Mouse (Mus musculus) intestine, embryonic 14.5 days (tissue): ENCODE results near the gene Kbtbd8. TPM values are rescaled to one million over a fixed set of nuclear protein-coding genes. Genes with fewer than 3 reads are reported as not detected.

Experiments
- ATAC-seq: fragments of 200-750 bp; cut with Nextera tagmentation; replicated peaks from 2 replicates; pipeline ENCODE4 v1.8.0; 2017; ENCODE audit warnings: low read depth, moderate number of reproducible peaks, moderate TSS enrichment, moderate library complexity; ENCODE audit not compliant: low FRiP score, low TSS enrichment
- DNase-seq: peaks from one replicate; pipeline ENCODE4 v3.0.0-alpha.2; 2018; ENCODE audit warnings: low spot score
- H3K27ac ChIP-seq: fragments of 300-500 bp; sonication (generic); 2 replicates; pipeline ENCODE4 v1.5.1; 2014; ENCODE audit warnings: low read depth, mild to moderate bottlenecking, control low read depth
- H3K27me3 ChIP-seq: fragments of 300-500 bp; sonication (generic); replicated peaks from 2 replicates; pipeline ENCODE4 v1.6.1; 2014; ENCODE audit warnings: low read length, control low read depth; ENCODE audit not compliant: control insufficient read depth, insufficient read depth
- H3K36me3 ChIP-seq: fragments of 300-500 bp; sonication (generic); 2 replicates; pipeline ENCODE4 v1.6.1; 2014; ENCODE audit warnings: low read length, control low read depth; ENCODE audit not compliant: control insufficient read depth, insufficient read depth
- H3K4me1 ChIP-seq: fragments of 300-500 bp; sonication (generic); replicated peaks from 2 replicates; pipeline ENCODE4 v1.6.1; 2014; ENCODE audit warnings: low read length, control low read depth, mixed read lengths; ENCODE audit not compliant: control insufficient read depth, insufficient read depth
- H3K4me2 ChIP-seq: fragments of 300-500 bp; sonication (generic); 2 replicates; pipeline ENCODE4 v1.6.1; 2014; ENCODE audit warnings: low read length
- H3K4me3 ChIP-seq: fragments of 300-500 bp; sonication (generic); 2 replicates; pipeline ENCODE4 v1.5.1; 2014; ENCODE audit warnings: low read depth, low read length, control low read depth, mixed read lengths
- H3K9ac ChIP-seq: fragments of 300-500 bp; sonication (generic); 2 replicates; pipeline ENCODE4 v1.6.1; 2014; ENCODE audit warnings: mild to moderate bottlenecking, low read length
- H3K9me3 ChIP-seq: fragments of 300-500 bp; sonication (generic); 2 replicates; pipeline ENCODE4 v1.6.1; 2016; ENCODE audit warnings: low read length, control low read depth; ENCODE audit not compliant: control insufficient read depth
- WGBS: fragments of 180-500 bp; shearing (Covaris S2); extraction: QIAGEN DNeasy Blood & Tissue Kit; methylation state at CpG from one replicate; pipeline ENCODE4 v1.1.7; 2014; 5-methylcytosine and 5-hydroxymethylcytosine counted together
- polyA plus RNA-seq: library from polyadenylated mRNA; unstranded; fragments of >200 nt; fragmentation: Nextera tagmentation; extraction: Ambion mirVana; gene quantifications from 2 replicates; pipeline ENCODE4 v1.2.1, GENCODE M21; 2014

Kbtbd8 gene
- polyA plus RNA-seq, 1 experiment from 2014 or later, result 5.7 TPM

- Histone ChIP-seq H3K9me3 (no peaks in the 10 kb centered on the region), H3K4me2 (no peak overlapping the region), H3K9ac (no peak overlapping the region), H3K36me3 (no peaks in the 10 kb centered on the region), H3K27ac (no peak overlapping the region), H3K27me3 (no peaks in the 10 kb centered on the region), H3K4me1 (no peaks in the 10 kb centered on the region), H3K4me3 (no peak overlapping the region)
- DNase-seq, result no peak
- no peak for ATAC-seq
These were observed 8.6 kb upstream of the Kbtbd8 start for GRCm38 (mm10) chr6:95108437-95108836.

DNA sequence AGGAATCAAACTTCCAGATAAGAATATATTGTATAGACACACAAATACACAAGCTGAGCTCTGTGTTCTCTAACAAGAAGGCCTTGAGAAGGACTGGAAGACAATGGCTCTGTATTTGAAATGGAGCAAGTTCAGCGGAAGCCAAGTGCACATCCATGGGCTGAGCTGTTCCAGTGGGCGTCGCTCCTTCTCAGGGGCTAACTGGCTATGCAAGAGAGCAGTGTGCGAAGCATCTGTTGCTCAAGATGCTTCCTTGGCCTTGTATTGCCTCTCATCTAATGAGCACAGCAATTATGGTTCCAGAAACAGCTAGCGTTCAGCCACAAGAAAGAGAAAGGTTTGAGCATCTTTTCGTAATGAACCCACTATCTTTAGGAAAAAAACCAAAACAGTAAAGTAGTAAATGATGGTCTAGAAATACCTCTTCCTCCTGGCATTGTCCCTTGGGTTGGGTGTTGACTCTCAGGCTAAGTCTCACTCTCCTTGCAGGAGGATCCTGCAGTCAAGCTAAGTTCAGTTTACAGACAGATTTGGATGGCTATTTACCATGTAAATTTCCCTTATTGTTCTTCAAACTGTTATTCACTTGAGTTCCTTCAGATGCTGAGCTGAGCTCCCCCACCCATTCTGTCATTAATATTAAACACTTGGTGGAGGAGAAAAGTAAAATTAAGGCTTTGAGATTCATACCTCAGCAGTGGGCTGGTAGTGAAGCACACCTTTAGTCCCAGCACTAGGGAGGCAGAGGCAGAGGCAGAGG is 7.2 kb upstream of the Kbtbd8 start:
- no peaks in the 10 kb centered on the region for H3K36me3 ChIP-seq
- H3K9me3 ChIP-seq, result no peaks in the 10 kb centered on the region
- H3K4me1 ChIP-seq, result no peaks in the 10 kb centered on the region
- DNase-seq (no peak), ATAC-seq (no peak)
- no peaks in the 10 kb centered on the region for H3K27me3 ChIP-seq
- no peak overlapping the region for H3K27ac ChIP-seq
- no peak overlapping the region for H3K9ac ChIP-seq
- WGBS, result 92% methylated on average over 6 of the region's 6 CpGs
- no peak overlapping the region for H3K4me2 ChIP-seq
- H3K4me3 ChIP-seq, result no peak overlapping the region

- Histone ChIP-seq H3K36me3 (no peaks in the 10 kb centered on the region), H3K27me3 (no peaks in the 10 kb centered on the region), H3K4me2 (0 out of 2 replicates have a peak overlapping the region, but pooled peaks have one; percentile 1), H3K27ac (no peak overlapping the region), H3K4me3 (no peak overlapping the region), H3K9ac (no peak overlapping the region), H3K4me1 (0 out of 2 replicates have a peak, but pooled peaks cover 1% of the 10 kb centered on the region), H3K9me3 (no peaks in the 10 kb centered on the region)
- DNase-seq (no peak), ATAC-seq (no peak)
- 62% methylated on average over 5 of the region's 5 CpGs for WGBS
These were observed 5.0 kb upstream of the Kbtbd8 start for GRCm38 (mm10) chr6:95112015-95112414.

DNA sequence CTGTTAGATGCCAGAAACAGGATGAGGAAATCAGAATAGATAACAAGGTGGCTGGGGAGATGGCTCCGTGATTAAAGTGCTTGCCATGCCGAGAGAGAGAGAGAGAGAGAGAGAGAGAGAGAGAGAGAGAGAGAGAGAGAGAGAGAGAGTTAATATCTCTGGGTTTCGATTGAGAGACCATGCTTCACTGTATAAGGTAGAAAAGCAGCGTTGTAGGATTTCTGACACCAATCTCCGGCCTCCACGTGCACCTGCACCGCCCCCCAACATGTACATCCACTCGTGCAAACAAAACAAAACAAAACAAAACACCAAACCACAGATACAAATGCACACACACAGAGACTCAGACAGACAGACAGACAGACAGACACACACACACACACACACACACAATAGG is 527 bp upstream of the Kbtbd8 start:
- no peak overlapping the region for H3K4me3 ChIP-seq
- 66% methylated on average over 8 of the region's 8 CpGs for WGBS
- no peaks in the 10 kb centered on the region for H3K36me3 ChIP-seq
- DNase-seq (no peak), ATAC-seq (no peak)
- no peak overlapping the region for H3K4me2 ChIP-seq
- H3K4me1 ChIP-seq, result peaks cover 10% of the 10 kb centered on the region; the same call in 1 of the 2 replicates
- H3K9me3 ChIP-seq, result no peaks in the 10 kb centered on the region
- H3K27ac ChIP-seq, result no peak overlapping the region
- peaks cover 12% of the 10 kb centered on the region; the same call in 1 of the 2 replicates for H3K27me3 ChIP-seq
- H3K9ac ChIP-seq, result no peak overlapping the region

- peak overlapping the region; percentile 75 for H3K4me3 ChIP-seq
- no peaks in the 10 kb centered on the region for H3K9me3 ChIP-seq
- under 1% methylated on average over 93 of the region's 103 CpGs for WGBS
- peak; percentile 100 for ATAC-seq
- H3K36me3 ChIP-seq, result peaks cover 3% of the 10 kb centered on the region; the same call in 1 of the 2 replicates
- H3K4me1 ChIP-seq, result peaks cover 10% of the 10 kb centered on the region; the same call in 1 of the 2 replicates
- 0 out of 2 replicates have a peak overlapping the region, but pooled peaks have one; percentile 33 for H3K27ac ChIP-seq
- DNase-seq, result peak; percentile 92
- H3K9ac ChIP-seq, result peak overlapping the region; percentile 52
- H3K27me3 ChIP-seq, result peaks cover 12% of the 10 kb centered on the region; the same call in 1 of the 2 replicates
- H3K4me2 ChIP-seq, result peak overlapping the region; percentile 69
These were observed 838 bp downstream of the Kbtbd8 start for GRCm38 (mm10) chr6:95117614-95118541.

- Histone ChIP-seq H3K27ac (no peak overlapping the region), H3K9me3 (no peaks in the 10 kb centered on the region), H3K27me3 (peaks cover 12% of the 10 kb centered on the region; the same call in 1 of the 2 replicates), H3K36me3 (peaks cover 3% of the 10 kb centered on the region; the same call in 1 of the 2 replicates), H3K9ac (no peak overlapping the region), H3K4me3 (no peak overlapping the region), H3K4me1 (peaks cover 10% of the 10 kb centered on the region; the same call in 1 of the 2 replicates), H3K4me2 (no peak overlapping the region)
- ATAC-seq (no peak), DNase-seq (no peak)
- 86% methylated on average over 3 of the region's 3 CpGs for WGBS
These were observed 2.3 kb downstream of the Kbtbd8 start for GRCm38 (mm10) chr6:95119389-95119788.

GRCm38 (mm10) chr6:95149931-95150534 is 33.0 kb downstream of the Kbtbd8 start:
- no peak overlapping the region for H3K4me3 ChIP-seq
- H3K9ac ChIP-seq, result no peak overlapping the region
- DNase-seq, result no peak
- no peak overlapping the region for H3K4me2 ChIP-seq
- H3K4me1 ChIP-seq, result no peaks in the 10 kb centered on the region
- H3K27ac ChIP-seq, result no peak overlapping the region
- ATAC-seq, result no peak
- 29% methylated on average over 6 of the region's 6 CpGs for WGBS
- H3K9me3 ChIP-seq, result no peaks in the 10 kb centered on the region
- H3K27me3 ChIP-seq, result no peaks in the 10 kb centered on the region
- no peaks in the 10 kb centered on the region for H3K36me3 ChIP-seq

GRCm38 (mm10) chr6:95150885-95151284 is 33.8 kb downstream of the Kbtbd8 start:
- Histone ChIP-seq H3K9ac (no peak overlapping the region), H3K9me3 (no peaks in the 10 kb centered on the region), H3K4me1 (no peaks in the 10 kb centered on the region), H3K27ac (no peak overlapping the region), H3K36me3 (no peaks in the 10 kb centered on the region), H3K4me3 (no peak overlapping the region), H3K4me2 (no peak overlapping the region), H3K27me3 (no peaks in the 10 kb centered on the region)
- no peak for DNase-seq
- no peak for ATAC-seq
- 91% methylated on average over 4 of the region's 4 CpGs for WGBS
